In the genomic region with DNA sequence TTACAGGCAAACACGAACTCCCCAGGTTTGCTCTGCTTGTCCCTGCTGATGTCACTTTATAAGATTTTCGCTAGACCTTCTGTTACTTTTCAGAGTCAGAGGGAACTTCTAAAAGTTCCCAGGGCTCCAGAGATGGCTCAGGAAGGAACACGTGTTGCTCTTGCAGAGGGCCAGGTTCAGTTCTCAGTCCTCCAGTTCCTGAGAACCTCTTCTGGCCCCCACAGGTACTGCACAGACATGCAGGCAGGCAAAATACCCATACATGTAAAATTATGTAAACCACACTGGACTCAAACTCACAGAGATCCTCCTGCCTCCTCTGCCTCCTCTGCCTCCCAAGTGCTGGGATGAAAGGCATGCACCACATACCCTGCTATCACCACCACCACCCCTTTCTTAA, we compare ENCODE assay signal across 20 mouse cellular contexts. TPM values are rescaled to one million over a fixed set of nuclear protein-coding genes. Genes with fewer than 3 reads are reported as not detected.
DNase-seq lines count a peak whose midpoint lies in the region; ATAC-seq and TF ChIP-seq lines count a peak whose summit lies in the region.
"Had no signal": no experiment of that assay in that cellular context is flagged by ENCODE, and none has a peak within 500 bp of the region (broad histone marks: within the 10 kb centered on the region; RNA-seq: fewer than 3 reads in every experiment).

No protein-coding gene starts in this region.

- H3K36me3 ChIP-seq in kidney, postnatal 0 days (ENCODE audit: insufficient read depth, low read length) = no peaks in the 10 kb centered on the region
- H3K36me3 ChIP-seq in CH12.LX (replicated peaks in 1 of 2; ENCODE audit: control insufficient read depth in 1 of 2, insufficient read depth in 1 of 2, low read length in 1 of 2) = no peaks in the 10 kb centered on the region
- H3K36me3 ChIP-seq: hindbrain, embryonic 12.5 days; limb, embryonic 13.5 days; midbrain, embryonic 15.5 days had no signal

- no peaks in the 10 kb centered on the region for H3K79me2 ChIP-seq in CH12.LX (replicated peaks; ENCODE audit: control insufficient read depth, extremely low read depth, insufficient read depth, poor library complexity, severe bottlenecking)

- no peak for ATAC-seq in kidney, postnatal 0 days (replicated peaks; ENCODE audit: low FRiP score, low read depth)
- ATAC-seq: forebrain, embryonic 14.5 days; intestine, embryonic 16.5 days; midbrain, embryonic 15.5 days had no signal

- no peak for DNase-seq in kidney, postnatal 0 days (ENCODE audit: low spot score)
- no peak for DNase-seq in kidney, postnatal 14 days
- DNase-seq in 416B (ENCODE audit: low read depth) (peak; percentile 36), CH12.LX (ENCODE audit: extremely low read depth) (peak; percentile 51)
- DNase-seq in induced T-regulatory cell, adult 2 months (ENCODE audit: low read depth) = peak; percentile 33
- no peak for DNase-seq in frontal cortex, adult 2 months (ENCODE audit: extremely low spot score in 1 of 2, low spot score in 1 of 2)
- no peak for DNase-seq in urinary bladder, postnatal 4 days (ENCODE audit: low spot score in 2 of 2)
- DNase-seq in embryo, embryonic 10 days (ENCODE audit: low spot score) = no peak

- peak; percentile 8; the same call in 1 of the 2 replicates for TF ChIP-seq CTCF in kidney, postnatal 0 days (IDR thresholded peaks at IDR 0.05; ENCODE audit: low read depth)
- peak in 1 of 2 experiments; percentile 45; a peak in 2 of 4 replicates for TF ChIP-seq CTCF in CH12.LX (conservative IDR thresholded peaks at IDR 0.05 in 1 of 2, IDR thresholded peaks at IDR 0.05 in 1 of 2; ENCODE audit: low read depth in 2 of 2, low read length in 2 of 2)

- no peak overlapping the region for H3K4me2 ChIP-seq in kidney, postnatal 0 days (ENCODE audit: low read length)
- no peak overlapping the region for H3K4me2 ChIP-seq in CH12.LX (ENCODE audit: insufficient read depth, low read depth, poor library complexity, severe bottlenecking)
- H3K4me2 ChIP-seq: hindbrain, embryonic 12.5 days; limb, embryonic 13.5 days; midbrain, embryonic 15.5 days had no signal

- no peak overlapping the region for H3K27ac ChIP-seq in kidney, postnatal 0 days
- H3K27ac ChIP-seq in CH12.LX (ENCODE audit: insufficient read depth, low read depth) = no peak overlapping the region
- H3K27ac ChIP-seq: hindbrain, embryonic 12.5 days; limb, embryonic 13.5 days; midbrain, embryonic 15.5 days had no signal

- no peaks in the 10 kb centered on the region for H3K27me3 ChIP-seq in kidney, postnatal 0 days (ENCODE audit: insufficient read depth, low read length)
- H3K27me3 ChIP-seq in CH12.LX (replicated peaks) = no peaks in the 10 kb centered on the region
- H3K27me3 ChIP-seq: limb, embryonic 13.5 days; midbrain, embryonic 15.5 days had no signal

- no peak for TF ChIP-seq POLR2A in CH12.LX (IDR thresholded peaks at IDR 0.05; ENCODE audit: low read depth, low read length)

- no peaks in the 10 kb centered on the region for H3K9me3 ChIP-seq in kidney, postnatal 0 days (replicated peaks; ENCODE audit: low read length)
- no peaks in the 10 kb centered on the region for H3K9me3 ChIP-seq in CH12.LX (replicated peaks; ENCODE audit: low read length)
- H3K9me3 ChIP-seq: hindbrain, embryonic 12.5 days; limb, embryonic 13.5 days; midbrain, embryonic 15.5 days had no signal

- 0 out of 2 replicates have a peak, but pooled peaks cover 3% of the 10 kb centered on the region for H3K4me1 ChIP-seq in kidney, postnatal 0 days (replicated peaks; ENCODE audit: insufficient read depth, low read length)
- H3K4me1 ChIP-seq in CH12.LX (ENCODE audit: control insufficient read depth in 1 of 2, insufficient read depth in 2 of 2) = peaks cover 0 to 16% of the 10 kb centered on the region in 2 experiments; a peak in 3 of 4 replicates
- H3K4me1 ChIP-seq: hindbrain, embryonic 12.5 days had no signal

- in situ Hi-C loops in CH12.LX (cut with MboI; ENCODE audit: low pct_ligation_motif_present, low pct_unique_long_range_greater_than_20kb, low sequenced_read_pairs) = loop anchor here (5.0 kb wide), 1 partner anchor 36 kb away; no protein-coding TSS in a partner anchor

- 67% methylated on average over 3 of the region's 3 CpGs for WGBS in kidney, postnatal 0 days

- no peak overlapping the region for H3K4me3 ChIP-seq in kidney, postnatal 0 days (replicated peaks; ENCODE audit: low read depth, low read length)
- no peak overlapping the region for H3K4me3 ChIP-seq in CH12.LX (replicated peaks in 1 of 3; ENCODE audit: low read depth in 2 of 3, low read length in 2 of 3, poor library complexity in 1 of 3)
- H3K4me3 ChIP-seq: hindbrain, embryonic 12.5 days; limb, embryonic 13.5 days; midbrain, embryonic 15.5 days had no signal

- no peak for TF ChIP-seq EP300 in CH12.LX (IDR thresholded peaks at IDR 0.05; ENCODE audit: low read length)

- TF ChIP-seq RAD21 in CH12.LX (IDR thresholded peaks at IDR 0.05; ENCODE audit: low read depth, low read length) = peak; percentile 20

- dilution Hi-C loops in CH12.LX (cut with MboI; ENCODE audit: extremely low pct_ligation_motif_present, extremely low pct_unique_long_range_greater_than_20kb, low sequenced_read_pairs) = no loop called here

- no peak overlapping the region for H3K9ac ChIP-seq in kidney, postnatal 0 days (ENCODE audit: low read depth, low read length)
- no peak overlapping the region for H3K9ac ChIP-seq in CH12.LX (ENCODE audit: insufficient read depth, low read depth)
- H3K9ac ChIP-seq: hindbrain, embryonic 12.5 days; limb, embryonic 13.5 days; midbrain, embryonic 15.5 days had no signal

TF ChIP-seq in CH12.LX, 34 proteins besides CTCF, POLR2A, EP300 and RAD21:
- 0 out of 2 replicates have a peak, but pooled peaks have one; percentile 41 for TF ChIP-seq MXI1 (IDR thresholded peaks at IDR 0.05; ENCODE audit: low read depth, low read length)
- TF ChIP-seq ZKSCAN1 (IDR thresholded peaks at IDR 0.05; ENCODE audit: borderline replicate concordance, low read depth, low read length) = no peak
- TF ChIP-seq SMC3 (IDR thresholded peaks at IDR 0.05; ENCODE audit: low read depth, low read length) = no peak
- TF ChIP-seq JUND (conservative IDR thresholded peaks at IDR 0.05; ENCODE audit: low read depth, low read length) = no peak
- TF ChIP-seq NRF1 (IDR thresholded peaks at IDR 0.05; ENCODE audit: low read depth, low read length) = no peak
- no peak for TF ChIP-seq USF1 (IDR thresholded peaks at IDR 0.05; ENCODE audit: low read depth, low read length)
- TF ChIP-seq MAX (IDR thresholded peaks at IDR 0.05; ENCODE audit: low read length) = peak; percentile 85
- peak; percentile 57; the same call in 1 of the 2 replicates for TF ChIP-seq MYC (IDR thresholded peaks at IDR 0.05; ENCODE audit: low read depth, low read length)
- TF ChIP-seq HCFC1 (IDR thresholded peaks at IDR 0.05; ENCODE audit: low read depth, low read length) = no peak
- TF ChIP-seq MAZ (IDR thresholded peaks at IDR 0.05; ENCODE audit: low read depth, low read length) = no peak
- no peak for TF ChIP-seq PAX5 (IDR thresholded peaks at IDR 0.05; ENCODE audit: low read length)
- TF ChIP-seq TBP (conservative IDR thresholded peaks at IDR 0.05; ENCODE audit: low read depth, low read length) = no peak
- no peak for TF ChIP-seq ZNF384 (IDR thresholded peaks at IDR 0.05; ENCODE audit: low read depth, low read length)

RNA-seq across cellular contexts. Expression of a gene that starts 12.4 kb away (rescaled TPM):
- polyA plus RNA-seq in kidney, postnatal 0 days (2015; fragmentation: Nextera tagmentation; extraction: Ambion mirVana) = 59.6 and 59.7 TPM in 2 replicates
- 49.7 and 70.2 TPM in 2 replicates for total RNA-seq in CH12.LX (2012; rRNA removed)
- 170 and 203 TPM in 2 replicates for total RNA-seq in CH12.LX (2014; rRNA removed)
- 87.9 and 97.7 TPM in 2 replicates for polyA plus RNA-seq in CH12.LX (2012; ENCODE audit: insufficient read length, low read depth)
- 25.2 and 28.1 TPM in 2 replicates for polyA plus RNA-seq in frontal cortex, adult 2 months (2012; rRNA removed)

RNA-seq across cellular contexts. Expression of a gene that starts 26.5 kb away (rescaled TPM):
- polyA plus RNA-seq in kidney, postnatal 0 days (2015; fragmentation: Nextera tagmentation; extraction: Ambion mirVana) = not detected in 2 replicates
- total RNA-seq in CH12.LX (2012; rRNA removed) = not detected in 2 replicates
- not detected in 2 replicates for total RNA-seq in CH12.LX (2014; rRNA removed)
- not detected in 2 replicates for polyA plus RNA-seq in CH12.LX (2012; ENCODE audit: insufficient read length, low read depth)
- polyA plus RNA-seq in frontal cortex, adult 2 months (2012; rRNA removed) = not detected in 2 replicates
- total RNA-seq: adrenal gland, postnatal 4 days; gastrocnemius, postnatal 10 days; layer of hippocampus, postnatal 10 days; left cerebral cortex, postnatal 10 days had no signal
- polyA plus RNA-seq: heart, postnatal 0 days; hindbrain, embryonic 12.5 days; intestine, embryonic 16.5 days; limb, embryonic 13.5 days; small intestine, adult 2 months; stomach, embryonic 14.5 days had no signal

Comparison
In these comparisons a context has a peak if more than half of its experiments do, and no peak if none do; other contexts are left out.
1. DNase-seq: peak in 416B (single experiment), CH12.LX (single experiment) and induced T-regulatory cell, adult 2 months (single experiment); none in kidney, postnatal 0 days (single experiment), kidney, postnatal 14 days (single experiment), frontal cortex, adult 2 months (0 of 2), urinary bladder, postnatal 4 days (0 of 2) and embryo, embryonic 10 days (single experiment).